Mouse (Mus musculus) lung, embryonic 16.5 days (tissue): Measurements from ENCODE around the gene Plekhh2. TPM values are rescaled to one million over a fixed set of nuclear protein-coding genes. Genes with fewer than 3 reads are reported as not detected.

Experiments
- ATAC-seq: fragments of 200-750 bp; cut with Nextera tagmentation; 2 replicates; pipeline ENCODE4 v1.8.0; 2017; ENCODE audit warnings: low read depth, mild to moderate bottlenecking, moderate library complexity
- H3K27ac ChIP-seq: fragments of 300-500 bp; sonication (generic); 2 replicates; pipeline ENCODE4 v1.5.1; 2014; ENCODE audit warnings: mild to moderate bottlenecking, control low read depth, low read length
- H3K27me3 ChIP-seq: fragments of 300-500 bp; sonication (generic); 2 replicates; pipeline ENCODE4 v1.6.1; 2014; ENCODE audit warnings: low read depth, low read length, mixed read lengths; ENCODE audit not compliant: control insufficient read depth, insufficient read depth
- H3K36me3 ChIP-seq: fragments of 300-500 bp; sonication (generic); 2 replicates; pipeline ENCODE4 v1.6.1; 2014; ENCODE audit warnings: low read length; ENCODE audit not compliant: control insufficient read depth, insufficient read depth
- H3K4me1 ChIP-seq: fragments of 300-500 bp; sonication (generic); replicated peaks from 2 replicates; pipeline ENCODE4 v1.6.1; 2014; ENCODE audit warnings: low read length, mixed read lengths; ENCODE audit not compliant: control insufficient read depth, insufficient read depth
- H3K4me2 ChIP-seq: fragments of 300-500 bp; sonication (generic); 2 replicates; pipeline ENCODE4 v1.6.1; 2014; ENCODE audit warnings: low read depth, low read length, control low read depth
- H3K4me3 ChIP-seq: fragments of 300-500 bp; sonication (generic); 2 replicates; pipeline ENCODE4 v1.5.1; 2014; ENCODE audit warnings: mild to moderate bottlenecking, low read length, control low read depth
- H3K9ac ChIP-seq: fragments of 300-500 bp; sonication (generic); 2 replicates; pipeline ENCODE4 v1.6.1; 2014; ENCODE audit warnings: low read length, control low read depth
- H3K9me3 ChIP-seq: fragments of 300-500 bp; sonication (generic); 2 replicates; pipeline ENCODE4 v1.6.1; 2016; ENCODE audit warnings: low read length; ENCODE audit not compliant: control insufficient read depth
- WGBS: fragments of 180-500 bp; shearing (Covaris S2); extraction: QIAGEN DNeasy Blood & Tissue Kit; methylation state at CpG from one replicate; pipeline ENCODE4 v1.1.7; 2014; 5-methylcytosine and 5-hydroxymethylcytosine counted together
- polyA plus RNA-seq: library from polyadenylated mRNA; unstranded; fragments of >200 nt; fragmentation: Nextera tagmentation; extraction: Ambion mirVana; gene quantifications from 2 replicates; pipeline ENCODE4 v1.2.1, GENCODE M21; 2015

Plekhh2 gene
- polyA plus RNA-seq, 1 experiment from 2014 or later, result 10.5 TPM

GRCm38 (mm10) chr17:84487415-84487814 is 24.3 kb upstream of the Plekhh2 start:
- H3K9me3 ChIP-seq, result no peaks in the 10 kb centered on the region
- H3K4me2 ChIP-seq, result no peak overlapping the region
- no peak overlapping the region for H3K27ac ChIP-seq
- no peaks in the 10 kb centered on the region for H3K27me3 ChIP-seq
- H3K36me3 ChIP-seq, result no peaks in the 10 kb centered on the region
- WGBS, result 69% methylated on average over 2 of the region's 2 CpGs
- no peak for ATAC-seq
- no peak overlapping the region for H3K9ac ChIP-seq
- H3K4me1 ChIP-seq, result no peaks in the 10 kb centered on the region
- no peak overlapping the region for H3K4me3 ChIP-seq

- 26% methylated on average over 5 of the region's 5 CpGs for WGBS
- H3K4me1 ChIP-seq, result no peaks in the 10 kb centered on the region
- no peaks in the 10 kb centered on the region for H3K9me3 ChIP-seq
- H3K27me3 ChIP-seq, result no peaks in the 10 kb centered on the region
- H3K36me3 ChIP-seq, result no peaks in the 10 kb centered on the region
- no peak overlapping the region for H3K4me2 ChIP-seq
- no peak overlapping the region for H3K27ac ChIP-seq
- no peak overlapping the region for H3K9ac ChIP-seq
- no peak overlapping the region for H3K4me3 ChIP-seq
- no peak for ATAC-seq
Measured at GRCm38 (mm10) chr17:84492255-84492880, 19.3 kb upstream of the Plekhh2 start.

GRCm38 (mm10) chr17:84497026-84497425 is 14.7 kb upstream of the Plekhh2 start:
- Histone ChIP-seq H3K27ac (no peak overlapping the region), H3K4me2 (no peak overlapping the region), H3K4me1 (peaks cover 8% of the 10 kb centered on the region), H3K4me3 (no peak overlapping the region), H3K9ac (no peak overlapping the region), H3K9me3 (no peaks in the 10 kb centered on the region), H3K27me3 (no peaks in the 10 kb centered on the region), H3K36me3 (no peaks in the 10 kb centered on the region)
- no peak for ATAC-seq
- WGBS, result 84% methylated on average over 5 of the region's 5 CpGs

- Histone ChIP-seq H3K4me3 (no peak overlapping the region), H3K27me3 (no peaks in the 10 kb centered on the region), H3K4me2 (no peak overlapping the region), H3K36me3 (no peaks in the 10 kb centered on the region), H3K9me3 (no peaks in the 10 kb centered on the region), H3K27ac (no peak overlapping the region), H3K9ac (no peak overlapping the region), H3K4me1 (peaks cover 8% of the 10 kb centered on the region)
- ATAC-seq, result no peak
- 36% methylated on average over 2 of the region's 2 CpGs for WGBS
Measured at GRCm38 (mm10) chr17:84497559-84497958, 14.1 kb upstream of the Plekhh2 start.

GRCm38 (mm10) chr17:84497972-84498604 is 13.6 kb upstream of the Plekhh2 start:
- no peak overlapping the region for H3K9ac ChIP-seq
- no peak overlapping the region for H3K4me3 ChIP-seq
- no peaks in the 10 kb centered on the region for H3K9me3 ChIP-seq
- WGBS, result 43% methylated on average over 3 of the region's 3 CpGs
- H3K27ac ChIP-seq, result peak overlapping the region; percentile 24; the same call in 1 of the 2 replicates
- H3K4me1 ChIP-seq, result peaks cover 10% of the 10 kb centered on the region
- no peaks in the 10 kb centered on the region for H3K36me3 ChIP-seq
- no peak for ATAC-seq
- H3K4me2 ChIP-seq, result no peak overlapping the region
- H3K27me3 ChIP-seq, result no peaks in the 10 kb centered on the region

- H3K4me3 ChIP-seq, result no peak overlapping the region
- H3K36me3 ChIP-seq, result no peaks in the 10 kb centered on the region
- no peaks in the 10 kb centered on the region for H3K9me3 ChIP-seq
- ATAC-seq, result peak; percentile 47; the same call in 1 of the 2 replicates
- peak overlapping the region; percentile 24 for H3K27ac ChIP-seq
- 39% methylated on average over 5 of the region's 5 CpGs for WGBS
- peaks cover 10% of the 10 kb centered on the region for H3K4me1 ChIP-seq
- no peak overlapping the region for H3K4me2 ChIP-seq
- no peaks in the 10 kb centered on the region for H3K27me3 ChIP-seq
- H3K9ac ChIP-seq, result no peak overlapping the region
Measured at GRCm38 (mm10) chr17:84498639-84499038, 13.1 kb upstream of the Plekhh2 start.

- Histone ChIP-seq H3K4me2 (no peak overlapping the region), H3K9ac (no peak overlapping the region), H3K4me3 (no peak overlapping the region), H3K36me3 (no peaks in the 10 kb centered on the region), H3K27ac (no peak overlapping the region), H3K27me3 (no peaks in the 10 kb centered on the region), H3K4me1 (peaks cover 16% of the 10 kb centered on the region), H3K9me3 (no peaks in the 10 kb centered on the region)
- ATAC-seq, result no peak
- WGBS, result 56% methylated on average over 3 of the region's 3 CpGs
Measured at GRCm38 (mm10) chr17:84502341-84502740, 9.4 kb upstream of the Plekhh2 start.

- no peaks in the 10 kb centered on the region for H3K36me3 ChIP-seq
- no peaks in the 10 kb centered on the region for H3K27me3 ChIP-seq
- no peaks in the 10 kb centered on the region for H3K9me3 ChIP-seq
- 33% methylated on average over 2 of the region's 2 CpGs for WGBS
- H3K4me2 ChIP-seq, result no peak overlapping the region
- H3K4me3 ChIP-seq, result no peak overlapping the region
- no peak overlapping the region for H3K9ac ChIP-seq
- peaks cover 20% of the 10 kb centered on the region for H3K4me1 ChIP-seq
- H3K27ac ChIP-seq, result peak overlapping the region; percentile 18
- no peak; the same call in 1 of the 2 replicates for ATAC-seq
Measured at GRCm38 (mm10) chr17:84505922-84506321, 5.8 kb upstream of the Plekhh2 start.

- Histone ChIP-seq H3K9me3 (no peaks in the 10 kb centered on the region), H3K27me3 (no peaks in the 10 kb centered on the region), H3K4me3 (no peak overlapping the region), H3K9ac (no peak overlapping the region), H3K4me2 (no peak overlapping the region), H3K36me3 (no peaks in the 10 kb centered on the region), H3K27ac (no peak overlapping the region), H3K4me1 (peaks cover 25% of the 10 kb centered on the region)
- WGBS, result 59% methylated on average over 3 of the region's 3 CpGs
- ATAC-seq, result no peak
Measured at GRCm38 (mm10) chr17:84508736-84509135, 3.0 kb upstream of the Plekhh2 start.
